Mouse (Mus musculus): ENCODE results near the gene Kcnh1.

Gene Kcnh1

GRCm38 (mm10) chr1:192315392-192316070 lies 125.0 kb downstream of the Kcnh1 start:
- no peak for DNase-seq (ENCODE audit: low spot score in 2 of 2)

- no peak for DNase-seq (ENCODE audit: low spot score in 2 of 2)
Observed at GRCm38 (mm10) chr1:192324223-192324622, 133.6 kb downstream of the Kcnh1 start.

- no peak for DNase-seq (ENCODE audit: low spot score in 2 of 2)
Observed at GRCm38 (mm10) chr1:192327052-192327451, 136.5 kb downstream of the Kcnh1 start.

- DNase-seq (ENCODE audit: low spot score in 2 of 2), result no peak
Observed at GRCm38 (mm10) chr1:192331207-192331606, 140.6 kb downstream of the Kcnh1 start.

- no peak for DNase-seq (ENCODE audit: low spot score in 2 of 2)
Observed at GRCm38 (mm10) chr1:192336029-192336428, 145.5 kb downstream of the Kcnh1 start.

GRCm38 (mm10) chr1:192339361-192340077 lies 148.9 kb downstream of the Kcnh1 start:
- no peak for DNase-seq (ENCODE audit: low spot score in 2 of 2)

- DNase-seq (ENCODE audit: low spot score in 2 of 2), result no peak
Observed at GRCm38 (mm10) chr1:192341774-192342173, 151.2 kb downstream of the Kcnh1 start.

- no peak for DNase-seq (ENCODE audit: low spot score in 2 of 2)
Observed at GRCm38 (mm10) chr1:192343996-192344395, 153.4 kb downstream of the Kcnh1 start.

- DNase-seq (ENCODE audit: low spot score in 2 of 2), result no peak
Observed at GRCm38 (mm10) chr1:192347327-192347726, 156.8 kb downstream of the Kcnh1 start.

- DNase-seq (ENCODE audit: low spot score in 2 of 2), result no peak
Observed at GRCm38 (mm10) chr1:192356231-192356630, 165.7 kb downstream of the Kcnh1 start.

- DNase-seq (ENCODE audit: low spot score in 2 of 2), result no peak
Observed at GRCm38 (mm10) chr1:192359212-192359611, 168.6 kb downstream of the Kcnh1 start.

GRCm38 (mm10) chr1:192368336-192368735 lies 177.8 kb downstream of the Kcnh1 start:
- no peak for DNase-seq (ENCODE audit: low spot score in 2 of 2)

GRCm38 (mm10) chr1:192371943-192372614 lies 181.5 kb downstream of the Kcnh1 start:
- no peak for DNase-seq (ENCODE audit: low spot score in 2 of 2)

- DNase-seq (ENCODE audit: low spot score in 2 of 2), result no peak
Observed at GRCm38 (mm10) chr1:192378546-192379075, 188.0 kb downstream of the Kcnh1 start.

- no peak for DNase-seq (ENCODE audit: low spot score in 2 of 2)
Observed at GRCm38 (mm10) chr1:192380596-192381041, 190.0 kb downstream of the Kcnh1 start.

- DNase-seq (ENCODE audit: low spot score in 2 of 2), result no peak
Observed at GRCm38 (mm10) chr1:192387624-192388023, 197.1 kb downstream of the Kcnh1 start.

- DNase-seq (ENCODE audit: low spot score in 2 of 2), result no peak
Observed at GRCm38 (mm10) chr1:192391041-192391440, 200.5 kb downstream of the Kcnh1 start.

GRCm38 (mm10) chr1:192392232-192392631 lies 201.7 kb downstream of the Kcnh1 start:
- no peak for DNase-seq (ENCODE audit: low spot score in 2 of 2)

GRCm38 (mm10) chr1:192399667-192400490 lies 209.3 kb downstream of the Kcnh1 start:
- DNase-seq (ENCODE audit: low spot score in 2 of 2), result no peak

- no peak for DNase-seq (ENCODE audit: low spot score in 2 of 2)
Observed at GRCm38 (mm10) chr1:192400991-192401390, 210.4 kb downstream of the Kcnh1 start.

- DNase-seq (ENCODE audit: low spot score in 2 of 2), result no peak
Observed at GRCm38 (mm10) chr1:192402911-192403704, 212.5 kb downstream of the Kcnh1 start.

All from spleen, postnatal 10 days (tissue).